Mouse (Mus musculus) R1 (cell line): ENCODE data around the gene Atox1.
"Not testable (repeated sequence)": the region's sequence is repeated elsewhere in the genome, so short reads cannot be mapped to it uniquely, and the experiment has no call there.

ENCODE experiments used
- DNase-seq: peaks from one replicate; pipeline ENCODE4 v3.0.0-alpha.2; 2018; ENCODE audit warnings: low read depth, low spot score

Gene Atox1

GRCm38 (mm10) chr11:55453640-55454039 lies 7.4 kb downstream of the Atox1 start:
- DNase-seq, result no peak

- peak; percentile 85 for DNase-seq
Measured at GRCm38 (mm10) chr11:55450311-55450710, 10.7 kb downstream of the Atox1 start.

GRCm38 (mm10) chr11:55449531-55449930 lies 11.5 kb downstream of the Atox1 start:
- no peak for DNase-seq

DNA sequence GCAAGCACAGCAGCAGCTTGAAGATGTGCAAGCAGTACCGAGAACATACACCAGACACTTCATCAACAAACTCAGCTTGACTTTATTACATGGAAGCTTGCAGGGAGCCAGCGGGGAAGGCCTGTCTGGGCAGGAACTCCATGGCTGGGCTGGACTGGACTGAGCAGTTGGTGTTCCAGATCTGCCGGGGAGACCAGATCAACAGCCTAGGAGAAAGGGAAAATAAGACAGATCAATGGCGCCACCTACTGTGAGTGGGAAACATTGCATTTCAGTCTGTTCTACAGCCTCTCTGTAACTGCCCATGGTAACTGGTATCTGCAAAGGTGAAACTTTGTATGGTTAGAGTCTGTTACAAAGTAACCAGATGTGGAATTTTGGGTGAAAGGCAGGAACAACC lies 14.5 kb downstream of the Atox1 start:
- DNase-seq, result peak; percentile 82

- DNase-seq, result peak; percentile 88
Measured at GRCm38 (mm10) chr11:55444772-55445171, 16.3 kb downstream of the Atox1 start.

DNA sequence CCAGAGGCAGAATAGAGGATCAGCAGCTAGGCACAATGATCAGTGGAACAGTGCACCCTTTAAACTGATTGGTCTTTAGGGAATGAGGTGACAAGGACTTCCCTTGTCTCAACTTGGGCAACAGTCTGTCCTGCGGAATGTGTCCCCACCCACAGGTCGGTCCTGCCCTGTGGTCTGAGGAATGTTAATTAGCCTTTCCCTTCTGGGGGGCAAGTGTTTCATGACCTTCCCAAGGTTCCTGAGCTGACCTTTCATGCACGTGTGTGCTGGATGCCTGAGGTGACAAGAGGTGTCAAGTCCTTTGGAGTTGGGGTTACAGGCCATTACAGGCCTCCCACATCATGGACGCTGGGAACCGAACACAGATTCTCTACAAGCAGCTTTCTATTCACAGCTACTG lies 21.3 kb downstream of the Atox1 start:
- peak; percentile 57 for DNase-seq

DNA sequence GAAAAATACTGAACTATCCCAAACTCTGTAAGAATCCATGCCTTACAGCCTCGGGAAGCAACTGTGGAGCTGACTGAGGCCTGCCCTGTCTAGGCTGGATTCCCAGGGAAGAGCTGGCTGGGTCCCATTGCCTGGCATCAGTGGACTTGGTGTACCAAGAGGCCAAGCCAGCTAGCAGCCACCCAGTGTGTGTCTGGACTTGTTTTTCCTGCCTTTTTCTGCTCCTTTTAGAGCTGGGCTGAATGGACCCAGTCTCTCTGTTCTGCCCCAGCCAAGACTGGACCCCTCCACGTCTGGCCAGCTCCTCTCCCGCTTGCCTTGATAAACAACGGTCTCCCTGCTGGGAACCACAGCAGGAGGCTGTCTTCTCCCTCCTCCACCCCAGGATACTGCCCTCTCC lies 23.0 kb downstream of the Atox1 start:
- DNase-seq, result no peak

DNA sequence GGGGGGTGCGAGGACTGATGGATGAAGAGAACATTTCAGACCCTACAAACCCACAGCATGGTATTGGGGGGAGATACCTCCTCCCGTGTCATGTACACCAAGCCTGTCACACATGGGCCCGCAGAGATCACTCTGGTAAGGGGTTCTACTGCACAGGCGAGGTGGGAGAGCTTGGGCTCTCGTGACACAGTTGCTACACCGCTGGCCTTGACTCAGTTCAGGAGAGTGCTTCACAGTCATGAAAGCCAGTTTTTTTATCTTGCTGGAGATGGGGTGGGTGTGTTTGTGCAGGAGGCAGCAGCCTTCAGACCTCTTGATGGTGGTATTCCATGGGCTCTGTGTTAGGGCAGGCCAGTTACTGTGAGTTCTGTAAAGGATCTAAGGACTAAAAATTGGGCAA lies 24.9 kb downstream of the Atox1 start:
- no peak for DNase-seq

DNA sequence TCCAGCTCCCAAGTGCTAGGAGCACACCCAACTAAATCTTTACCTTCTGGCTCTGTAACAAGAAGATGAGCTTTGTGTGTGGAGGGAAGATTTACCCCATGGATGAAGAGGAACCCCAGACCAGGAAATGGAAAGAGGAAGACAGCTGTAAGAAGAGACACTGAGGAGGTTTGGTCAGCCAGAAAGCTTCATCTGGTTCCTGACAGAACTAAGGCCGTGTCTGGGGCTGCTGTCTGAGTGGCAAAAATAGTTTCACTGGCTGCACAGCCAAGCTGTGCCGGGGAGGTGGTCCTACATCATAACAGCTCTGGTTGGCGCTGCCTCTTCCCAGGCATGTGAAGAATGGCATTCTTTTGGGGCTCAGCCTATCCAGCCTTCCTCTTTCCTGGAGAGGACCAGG lies 28.1 kb downstream of the Atox1 start:
- no peak for DNase-seq

GRCm38 (mm10) chr11:55429973-55430372 lies 31.1 kb downstream of the Atox1 start:
- DNase-seq, result no peak

DNA sequence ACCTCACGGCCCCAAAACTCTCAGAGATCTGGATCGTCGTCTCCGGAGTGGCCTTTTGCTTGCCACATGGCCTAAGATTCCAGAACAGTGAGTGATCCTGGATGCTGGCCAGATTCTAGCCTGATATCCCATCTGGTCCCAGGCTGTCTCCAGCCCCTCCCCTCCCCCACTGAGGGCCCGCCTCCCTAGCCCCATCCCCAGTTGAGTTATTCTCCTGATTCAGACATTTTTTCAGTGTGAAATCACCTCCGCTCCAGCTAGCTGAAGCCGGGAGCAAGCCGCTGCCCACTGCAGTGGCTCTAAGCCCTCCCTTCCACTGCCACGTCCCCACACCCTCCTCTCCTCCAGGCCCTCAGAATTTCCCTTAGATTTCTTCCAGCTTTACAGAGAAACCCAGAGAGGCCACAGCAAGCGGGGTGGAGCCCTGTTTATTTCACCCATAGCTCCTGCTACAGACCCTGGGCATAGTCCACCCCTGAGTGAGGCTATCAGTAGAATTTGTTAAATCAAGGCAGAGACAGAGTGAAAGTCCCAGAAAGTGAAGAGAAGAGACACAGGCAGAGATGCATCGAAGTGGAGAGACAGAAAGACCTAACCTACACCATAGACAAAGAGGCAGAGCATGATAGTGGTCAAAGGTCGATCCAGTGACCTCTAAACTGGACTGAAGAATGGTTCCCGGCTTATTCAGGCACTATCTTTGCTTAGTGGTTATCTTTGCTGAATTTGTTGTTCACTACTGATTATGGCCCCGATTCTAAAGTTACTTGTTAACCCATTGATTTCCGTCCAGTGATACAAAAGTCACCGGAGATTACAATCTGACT lies 32.6 kb downstream of the Atox1 start:
- peak; percentile 84 for DNase-seq

- no peak for DNase-seq
Measured at GRCm38 (mm10) chr11:55424746-55425360, 36.2 kb downstream of the Atox1 start.

GRCm38 (mm10) chr11:55423756-55424155 lies 37.3 kb downstream of the Atox1 start:
- peak; percentile 58 for DNase-seq

- DNase-seq, result no peak
Measured at GRCm38 (mm10) chr11:55422978-55423377, 38.1 kb downstream of the Atox1 start, which contains the start of gene Sparc. TSS of gene Sparc (minus strand) at chr11:55423183.

DNA sequence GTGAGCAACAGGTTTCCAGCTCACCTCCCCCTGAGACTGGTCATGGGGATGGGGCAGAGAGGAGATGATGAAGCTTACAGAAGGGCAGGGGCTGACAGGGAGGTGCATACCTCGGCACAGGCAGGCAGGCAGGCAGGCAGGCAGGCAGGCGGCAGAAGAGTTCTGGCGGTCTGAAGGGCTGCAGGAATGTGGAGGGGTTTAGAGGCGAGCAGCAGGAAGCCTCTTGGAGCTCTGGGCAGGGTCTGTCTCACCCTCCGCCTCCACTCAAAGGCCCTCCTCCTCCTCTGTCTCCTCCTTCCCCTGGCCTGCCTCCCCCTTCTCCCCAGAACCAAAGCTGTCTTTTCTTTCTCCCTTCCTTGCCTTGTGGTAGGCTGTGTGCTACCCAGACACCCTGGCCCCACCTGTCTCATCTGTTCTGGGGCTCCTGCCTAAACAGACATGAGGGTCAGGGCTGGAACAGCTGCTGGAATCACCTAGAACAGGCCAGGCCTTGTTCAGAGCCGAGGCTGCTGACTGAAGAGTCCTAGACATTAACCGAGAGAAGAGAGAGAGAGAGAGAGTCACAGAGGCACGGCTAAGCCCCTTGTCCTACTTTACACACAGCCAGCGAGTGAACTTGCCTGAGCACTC lies 41.2 kb downstream of the Atox1 start:
- peak; percentile 93 for DNase-seq

DNA sequence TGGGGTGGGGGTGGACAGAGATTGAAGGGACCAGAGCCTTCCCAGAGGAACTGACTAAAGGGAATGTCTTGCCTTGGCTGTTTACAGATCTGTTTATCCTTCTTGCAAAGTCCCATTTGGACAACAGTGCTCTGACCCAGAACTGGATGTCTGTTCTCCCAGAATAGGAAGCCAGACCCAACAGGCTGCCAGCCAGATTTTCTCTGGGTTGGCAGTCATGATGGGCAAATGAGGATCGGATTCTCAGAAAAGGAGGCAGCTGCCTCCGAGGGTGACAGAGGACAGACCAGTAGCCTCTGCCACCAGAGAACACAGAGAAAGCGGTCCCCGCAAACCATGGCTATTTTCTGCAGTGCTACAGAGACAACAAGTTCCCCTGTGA lies 41.8 kb downstream of the Atox1 start:
- no peak for DNase-seq

DNA sequence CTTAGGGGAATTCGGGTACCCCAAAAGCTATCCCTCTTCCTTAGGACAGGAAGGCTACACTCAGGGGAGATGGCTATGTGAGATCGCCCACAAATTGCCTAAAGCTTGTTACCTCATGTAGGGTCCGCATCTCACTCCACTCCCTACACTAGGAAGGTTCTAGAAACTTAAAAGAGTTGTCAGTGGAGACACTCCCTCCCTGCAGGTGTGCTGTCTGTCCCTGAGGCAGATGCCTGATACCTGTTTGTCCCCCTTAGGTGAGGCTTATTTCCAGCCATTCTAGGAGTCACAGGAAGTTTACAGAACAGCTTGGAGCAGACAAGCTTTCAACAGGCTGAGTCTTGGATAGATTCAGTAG lies 42.4 kb downstream of the Atox1 start:
- no peak for DNase-seq

DNA sequence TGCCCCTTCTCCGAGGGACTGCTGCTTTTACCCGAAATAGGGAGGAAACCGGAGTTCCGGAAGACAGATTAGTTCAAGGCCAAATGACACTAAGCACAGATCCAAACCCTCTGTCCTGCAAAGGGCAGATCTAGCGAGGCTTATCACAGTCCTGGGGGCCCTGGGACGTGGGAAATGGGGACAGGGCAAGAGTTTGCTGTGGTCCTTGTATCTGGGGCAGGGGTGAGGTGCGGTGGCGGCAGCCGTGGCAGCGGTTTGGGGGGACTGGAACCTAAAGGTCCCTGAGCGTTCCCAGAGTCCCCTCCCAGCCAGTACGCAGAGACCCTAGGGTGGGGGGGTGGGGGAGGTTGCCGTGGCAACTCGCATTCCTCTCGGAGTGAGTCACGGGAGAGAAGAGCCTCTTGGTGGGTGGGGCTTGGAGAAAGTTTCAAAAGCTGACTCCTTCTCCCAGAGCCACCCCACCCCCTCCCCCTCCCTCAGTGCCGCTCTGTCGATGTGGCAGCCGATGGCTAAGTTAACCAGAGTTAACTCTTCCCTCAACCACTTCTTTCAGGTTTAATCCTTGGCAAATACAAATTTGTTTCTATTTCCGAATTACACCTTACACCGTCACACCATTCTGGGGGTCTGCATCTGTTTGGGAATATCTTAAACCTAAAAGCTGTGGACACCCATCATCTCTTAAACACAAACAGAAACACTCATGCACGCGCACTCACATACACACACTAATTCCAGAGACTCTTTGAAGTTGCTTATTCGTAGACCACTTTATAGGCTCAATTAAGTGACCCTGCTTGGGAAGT lies 42.9 kb downstream of the Atox1 start:
- DNase-seq, result peak; percentile 95

- peak; percentile 28 for DNase-seq
Measured at GRCm38 (mm10) chr11:55416609-55417265, 44.3 kb downstream of the Atox1 start.

DNA sequence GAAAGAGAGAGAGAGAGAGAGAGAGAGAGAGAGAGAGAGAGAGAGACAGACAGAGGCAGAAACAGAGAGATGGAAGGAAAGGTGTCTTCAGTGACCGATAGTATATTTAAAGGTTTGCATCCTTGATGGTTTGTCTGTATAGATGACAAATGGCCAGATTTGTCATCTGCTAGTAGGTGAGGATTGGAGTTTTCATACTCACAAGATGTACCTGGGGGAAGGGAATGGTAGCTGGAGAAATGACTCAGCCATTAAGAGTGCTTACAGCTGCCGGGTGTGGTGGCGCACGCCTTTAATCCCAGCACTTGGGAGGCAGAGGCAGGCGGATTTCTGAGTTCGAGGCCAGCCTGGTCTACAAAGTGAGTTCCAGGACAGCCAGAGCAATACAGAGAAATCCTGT lies 45.3 kb downstream of the Atox1 start:
- DNase-seq, result not testable (repeated sequence)

- DNase-seq, result no peak
Measured at GRCm38 (mm10) chr11:55415036-55415704, 45.9 kb downstream of the Atox1 start.
